Mouse (Mus musculus) right cerebral cortex, postnatal 36 days (tissue): ENCODE measurements at regions not wholly inside any gene's neighbourhood (a gene's known extent, or its start where the extent isn't known, plus 50 kb on each side); places are given as distances from the start of the nearest gene placed in this dataset.
"Not testable (repeated sequence)": the region's sequence is repeated elsewhere in the genome, so short reads cannot be mapped to it uniquely, and the experiment has no call there.

Experiments
- DNase-seq, 2 experiments: peaks; one replicate each; pipeline ENCODE4 v3.0.0; 2022; ENCODE audit warnings: low spot score in 2 of 2, mixed read lengths in 1 of 2

DNA sequence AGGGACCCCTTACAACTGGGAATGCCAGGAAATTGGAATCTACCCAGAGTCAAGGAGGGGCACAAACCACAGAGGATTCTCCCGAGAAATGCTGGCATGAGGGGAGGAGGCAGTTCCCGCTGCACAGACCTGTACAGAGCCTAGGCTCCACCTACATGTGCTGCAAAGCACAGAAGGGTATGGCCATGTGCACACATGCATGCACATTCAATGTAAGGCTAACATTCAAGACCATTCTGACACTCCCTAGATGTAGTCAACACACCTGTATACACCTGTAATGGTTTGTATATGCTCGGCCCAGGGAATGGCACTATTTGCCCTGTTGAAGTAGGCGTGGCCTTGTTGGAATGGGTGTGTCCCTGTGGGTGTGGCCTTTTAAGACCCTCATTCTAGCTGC is 238.0 kb downstream of the Prex1 start:
- no peak for DNase-seq

GRCm38 (mm10) chr2:166474601-166475000 is 239.0 kb downstream of the Prex1 start:
- DNase-seq: peak in 1 of 2 experiments; percentile 34

GRCm38 (mm10) chr2:166471257-166471753 is 242.3 kb downstream of the Prex1 start:
- no peak for DNase-seq

GRCm38 (mm10) chr2:166469046-166469593 is 244.5 kb downstream of the Prex1 start:
- DNase-seq: no peak

GRCm38 (mm10) chr2:166467137-166467536 is 246.5 kb downstream of the Prex1 start:
- DNase-seq: no peak

DNA sequence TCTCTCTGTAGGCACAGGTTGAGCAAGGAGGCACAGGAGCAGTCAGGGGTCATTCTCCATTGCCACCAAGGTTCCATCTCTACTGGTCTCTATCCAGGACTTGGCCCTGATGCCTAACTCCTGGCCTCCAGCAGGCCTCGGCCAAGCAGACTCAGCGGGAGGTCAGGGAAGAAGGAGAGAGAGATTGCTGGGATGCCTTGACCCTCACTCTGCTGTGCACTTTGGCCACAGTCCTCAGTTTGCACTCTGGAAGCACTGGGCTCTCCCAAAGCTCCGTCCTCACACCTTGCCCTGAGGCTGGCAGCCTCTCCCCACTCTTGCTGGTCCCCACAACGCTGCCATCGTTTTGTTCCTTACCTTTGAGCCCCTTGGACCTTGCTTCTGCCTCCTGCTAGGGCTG is 248.1 kb downstream of the Prex1 start:
- DNase-seq: no peak

GRCm38 (mm10) chr2:166463539-166463938 is 250.1 kb downstream of the Prex1 start:
- peak; percentile 47 to 64 for DNase-seq

GRCm38 (mm10) chr2:166461956-166462355 is 251.7 kb downstream of the Prex1 start:
- no peak for DNase-seq

DNA sequence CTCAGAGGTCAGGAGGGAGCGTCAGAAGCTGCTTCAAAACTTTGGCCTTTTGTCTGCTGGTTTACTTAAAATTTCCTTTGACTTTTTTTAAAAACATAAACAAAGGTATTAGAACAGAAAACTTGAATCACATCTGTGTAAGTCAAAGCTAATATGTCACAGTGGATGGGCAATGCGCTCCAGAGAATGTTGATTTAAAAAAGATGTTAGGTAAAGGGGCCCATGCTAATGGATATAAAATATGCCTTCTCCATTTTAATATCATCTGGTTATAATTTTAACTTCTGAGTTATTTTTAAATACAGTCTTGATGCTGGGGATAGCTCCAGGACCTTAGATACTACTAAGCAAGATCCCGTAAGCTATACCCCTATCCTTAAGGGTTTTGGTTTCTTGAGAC is 252.5 kb downstream of the Prex1 start:
- no peak for DNase-seq

DNA sequence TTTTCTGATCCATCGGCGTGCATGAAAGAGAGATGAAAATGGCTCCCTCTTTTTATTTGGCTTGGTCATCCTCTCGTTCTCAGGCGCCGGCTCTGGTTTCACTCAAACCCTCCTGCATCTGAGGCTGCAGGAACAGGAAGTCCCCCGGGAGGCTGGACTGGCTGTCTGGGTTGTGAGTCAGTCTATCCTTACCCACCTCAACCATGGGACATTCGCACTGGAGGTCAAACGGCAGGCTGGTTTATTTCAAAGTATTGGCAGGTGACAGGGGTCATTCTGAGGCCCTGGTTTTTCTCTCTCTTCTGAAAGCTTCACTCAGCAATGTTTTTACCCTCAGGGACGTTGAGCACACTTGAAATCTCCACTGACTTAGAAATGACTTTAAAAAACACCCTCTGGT is 253.7 kb downstream of the Prex1 start:
- DNase-seq: no peak

- no peak for DNase-seq
These were observed 254.7 kb downstream of the Prex1 start for GRCm38 (mm10) chr2:166458953-166459352.

DNA sequence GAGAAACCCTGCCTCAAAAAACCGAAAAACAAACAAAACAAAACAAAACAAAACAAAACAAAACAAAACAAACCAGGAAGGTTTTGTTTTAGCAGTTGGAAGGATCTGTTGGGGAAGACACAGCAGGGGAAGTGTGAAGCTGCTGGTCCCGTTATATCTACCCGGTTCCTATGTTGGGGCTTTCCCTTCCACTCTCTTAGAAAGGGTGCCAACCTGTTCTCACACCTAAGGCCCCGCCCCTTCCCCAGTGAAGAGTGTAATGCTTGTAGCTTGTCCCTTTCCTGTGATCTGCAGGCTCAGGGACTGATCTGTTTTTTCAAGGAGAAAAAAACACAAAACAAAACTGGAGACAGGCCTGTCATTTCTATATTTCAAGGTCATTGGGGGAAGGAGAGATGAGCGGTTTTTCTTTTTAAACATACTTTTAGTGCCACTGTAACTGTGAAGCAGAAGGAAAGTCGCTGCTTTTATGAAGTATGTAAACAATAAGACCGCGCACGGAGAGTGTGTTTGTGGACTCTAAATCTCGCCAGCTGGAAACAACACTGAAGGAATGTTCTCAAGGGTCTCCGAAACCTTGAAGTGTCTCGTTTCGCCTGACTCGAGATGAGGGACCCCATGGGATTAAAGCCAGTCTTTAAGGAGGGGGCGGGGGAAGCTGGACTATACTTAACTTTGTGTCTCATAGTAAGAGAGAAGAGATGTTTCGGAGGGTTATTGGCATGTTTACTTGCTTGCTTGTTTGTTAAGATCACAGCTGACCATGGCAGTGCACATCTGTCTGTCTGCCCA is 256.1 kb downstream of the Prex1 start:
- no peak for DNase-seq

DNA sequence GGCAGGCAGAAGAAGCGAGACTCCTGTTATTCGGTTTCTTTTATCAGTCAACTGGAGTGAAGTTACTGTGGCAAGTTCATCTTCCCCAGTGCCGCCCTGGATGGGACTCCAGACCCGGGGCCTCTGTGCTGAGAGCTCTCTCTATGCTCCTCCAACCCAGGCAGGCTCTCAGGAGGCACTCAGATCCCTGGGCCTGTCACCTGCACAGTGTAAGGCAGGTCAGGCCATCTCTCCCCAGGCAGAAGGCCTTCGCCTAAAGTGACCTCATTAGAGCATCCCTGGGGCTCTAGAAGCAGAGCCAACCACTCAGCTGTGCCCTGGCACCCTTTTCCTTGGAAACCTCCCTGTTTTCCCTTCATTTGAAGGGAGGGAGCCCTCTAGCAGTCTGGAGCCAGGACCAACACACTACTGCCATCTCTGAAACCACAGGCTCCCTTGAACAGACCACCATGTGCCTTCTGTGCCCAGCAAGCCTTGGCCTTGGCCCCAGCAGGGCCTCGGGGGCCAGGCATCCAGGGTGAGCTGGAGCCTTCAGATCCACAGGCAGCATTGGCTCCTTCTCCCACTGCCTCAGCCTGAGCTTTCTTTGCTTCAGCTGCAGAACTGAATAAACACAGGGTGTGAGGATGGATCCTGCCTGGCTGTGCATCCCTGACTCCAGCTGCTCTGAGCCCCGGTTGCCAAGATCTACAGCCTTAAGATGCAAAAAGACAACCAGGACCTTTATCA is 259.3 kb downstream of the Prex1 start:
- DNase-seq: not testable (repeated sequence)

- no peak for DNase-seq
These were observed 262.7 kb downstream of the Prex1 start for GRCm38 (mm10) chr2:166450964-166451363.

DNA sequence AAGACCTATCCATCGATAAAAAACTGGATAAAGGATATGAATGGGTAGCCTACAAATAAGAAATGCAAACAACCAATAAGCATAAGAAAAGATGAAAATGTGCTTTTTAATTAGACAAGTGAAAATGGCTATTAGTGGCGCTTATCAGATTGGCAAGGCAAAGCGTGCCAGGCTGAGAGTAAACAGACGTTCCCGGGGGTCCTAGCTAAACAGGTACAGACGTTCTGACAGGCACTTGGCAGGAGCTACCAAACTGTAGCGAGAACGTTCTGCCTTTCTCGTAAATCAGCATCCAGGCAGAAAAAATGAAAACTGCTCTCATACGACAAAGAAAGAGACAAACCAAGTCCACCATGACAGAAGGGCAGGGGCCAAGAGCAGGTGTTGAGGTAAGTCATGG is 263.3 kb downstream of the Prex1 start:
- no peak for DNase-seq

DNA sequence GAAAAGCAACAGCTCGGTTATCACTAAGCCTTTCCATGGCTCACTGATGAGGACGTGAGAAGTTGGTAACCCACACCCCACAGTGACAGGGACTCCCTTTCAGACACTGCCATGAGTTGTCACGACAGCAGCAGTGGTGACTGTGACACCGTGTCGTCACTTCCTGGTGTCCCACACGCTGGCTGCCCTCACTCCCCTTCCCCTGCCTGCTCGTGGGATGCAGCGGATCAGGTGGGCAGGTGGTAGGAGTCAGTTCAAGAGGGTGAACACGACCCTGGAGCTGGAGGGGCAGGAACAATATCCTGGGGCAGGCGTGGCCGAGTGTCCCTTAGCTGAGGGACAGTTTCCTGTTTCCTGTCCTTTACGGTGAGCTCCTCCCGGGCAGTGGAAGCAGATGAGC is 264.9 kb downstream of the Prex1 start:
- DNase-seq: no peak

GRCm38 (mm10) chr2:166448161-166448560 is 265.5 kb downstream of the Prex1 start:
- DNase-seq: no peak

DNA sequence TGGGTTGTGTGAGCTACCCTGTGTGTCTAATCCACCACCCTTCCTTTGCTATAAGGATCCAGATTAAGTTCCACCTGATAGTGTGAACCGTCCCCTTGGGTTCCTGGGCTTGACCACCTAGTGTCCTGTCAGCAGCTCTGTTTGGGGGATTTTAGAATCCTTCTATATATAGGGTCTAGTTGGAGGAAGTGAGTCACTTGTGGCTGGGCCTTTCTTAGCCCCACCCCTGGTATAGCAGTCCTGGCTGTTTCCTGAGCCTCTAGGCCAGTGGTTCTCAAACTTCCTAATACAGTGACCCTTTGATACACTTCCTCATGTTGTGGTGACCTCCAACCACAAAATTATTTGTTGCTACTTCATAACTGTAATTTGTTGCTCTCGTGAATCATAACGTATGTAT is 267.1 kb downstream of the Prex1 start:
- no peak for DNase-seq

DNA sequence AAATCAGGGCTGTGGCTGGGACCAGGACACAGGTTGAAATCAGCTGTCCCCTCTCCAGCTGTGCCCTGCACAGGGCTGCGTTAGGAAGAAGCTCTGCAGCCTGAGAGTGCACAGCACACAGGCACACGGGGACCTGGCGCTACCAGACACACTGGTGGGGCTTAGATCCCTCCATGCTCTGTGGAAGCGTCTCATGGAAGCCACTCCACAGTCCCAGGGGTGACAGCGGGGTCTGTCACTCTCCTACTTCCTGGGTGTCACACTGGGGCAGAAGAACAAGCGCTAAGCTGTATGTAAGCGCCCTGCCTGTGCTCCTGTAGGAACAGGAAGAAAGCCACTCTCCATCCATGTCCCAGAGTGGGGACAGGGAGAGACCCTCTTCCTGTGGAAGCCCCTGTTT is 267.8 kb downstream of the Prex1 start:
- DNase-seq: not testable (repeated sequence)

GRCm38 (mm10) chr2:166442997-166443396 is 270.6 kb downstream of the Prex1 start:
- no peak for DNase-seq

- no peak for DNase-seq
These were observed 273.5 kb downstream of the Prex1 start for GRCm38 (mm10) chr2:166439847-166440775.

DNA sequence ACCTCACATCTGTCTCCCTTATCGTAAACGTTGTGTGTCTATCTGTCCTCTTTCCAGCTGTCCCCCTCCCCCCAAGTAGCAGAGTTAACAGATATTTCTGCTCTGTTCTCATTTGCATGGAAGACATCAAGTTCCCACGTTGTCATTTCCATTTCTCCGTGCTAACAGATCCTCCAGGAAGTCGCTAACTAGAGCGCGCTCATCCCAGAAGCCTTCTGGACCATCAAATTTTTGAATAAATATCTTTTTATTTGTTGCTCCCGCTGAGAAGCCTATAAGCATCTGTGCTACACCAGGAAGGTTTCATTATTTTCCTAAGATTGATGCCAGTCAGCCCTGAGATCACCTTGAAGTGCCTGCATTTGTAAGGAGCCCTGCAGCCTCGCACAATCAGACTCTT is 275.4 kb downstream of the Prex1 start:
- DNase-seq: no peak
